Mouse (Mus musculus) erythroblast, embryonic 14.5 days (primary cell): ENCODE measurements around the gene Pold4. TPM values are rescaled to one million over a fixed set of nuclear protein-coding genes. Genes with fewer than 3 reads are reported as not detected.
"Not testable (repeated sequence)": the region's sequence is repeated elsewhere in the genome, so short reads cannot be mapped to it uniquely, and the experiment has no call there.

Source experiments
- H3K27me3 ChIP-seq: 2 replicates; pipeline ENCODE4 v1.6.1; 2012; ENCODE audit warnings: inconsistent platforms; ENCODE audit not compliant: control insufficient read depth
- H3K36me3 ChIP-seq: 2 replicates; pipeline ENCODE4 v1.6.1; 2012; ENCODE audit warnings: mild to moderate bottlenecking, inconsistent platforms; ENCODE audit not compliant: control insufficient read depth
- H3K4me1 ChIP-seq: 2 replicates; pipeline ENCODE4 v1.6.1; 2012; ENCODE audit warnings: inconsistent platforms; ENCODE audit not compliant: control insufficient read depth
- H3K4me3 ChIP-seq: replicated peaks from 2 replicates; pipeline ENCODE3; 2012; ENCODE audit warnings: moderate library complexity, mild to moderate bottlenecking, inconsistent platforms
- H3K9me3 ChIP-seq: 2 replicates; pipeline ENCODE4 v1.6.1; 2012; ENCODE audit warnings: low read length, inconsistent platforms, mixed read lengths; ENCODE audit not compliant: control insufficient read depth
- GATA1 ChIP-seq: IDR thresholded peaks from 2 replicates; pipeline ENCODE4 v1.6.1; 2012; ENCODE audit warnings: low read length, inconsistent platforms, mixed read lengths
- TAL1 ChIP-seq: IDR thresholded peaks from 3 replicates; pipeline ENCODE4 v1.6.1; 2012; ENCODE audit warnings: low read length, inconsistent platforms, mixed read lengths
- polyA plus RNA-seq: library from polyadenylated mRNA; stranded (reverse); fragments of >175 nt; gene quantifications from 2 replicates; pipeline ENCODE4 v1.2.3, GENCODE M21; 2012

Pold4 gene
- polyA plus RNA-seq, 1 experiment = 0.49 TPM

- Histone ChIP-seq H3K4me1 (peaks cover 35% of the 10 kb centered on the region), H3K36me3 (no peaks in the 10 kb centered on the region), H3K9me3 (no peaks in the 10 kb centered on the region), H3K27me3 (peaks cover 4% of the 10 kb centered on the region; the same call in 1 of the 2 replicates), H3K4me3 (no peak overlapping the region)
- TF ChIP-seq GATA1 = no peak
- no peak for TF ChIP-seq TAL1
These were observed 2.8 kb downstream of the Pold4 start for GRCm38 (mm10) chr19:4234548-4234947.

DNA sequence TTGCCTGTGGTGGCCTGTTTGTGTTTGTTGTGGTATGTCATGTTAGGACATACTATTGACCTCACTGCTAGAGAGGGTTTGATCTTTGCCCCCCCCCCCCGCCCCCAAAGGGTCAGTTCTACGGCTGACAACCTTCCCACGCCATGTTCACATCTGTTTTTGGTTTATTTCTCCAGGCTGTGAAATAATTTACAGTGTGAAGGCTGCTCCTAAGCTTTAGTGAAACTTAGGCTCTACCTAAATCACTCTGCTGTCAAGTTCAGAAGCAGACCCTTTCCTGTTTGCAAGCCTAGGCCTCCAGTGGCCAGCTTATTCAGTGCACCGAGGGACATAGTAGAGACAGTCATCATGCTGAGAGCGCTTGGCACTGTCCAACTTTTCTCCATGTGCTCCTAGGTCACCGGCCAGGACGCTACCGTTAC is 8.6 kb downstream of the Pold4 start:
- H3K4me3 ChIP-seq = no peak overlapping the region
- H3K4me1 ChIP-seq = no peaks in the 10 kb centered on the region; the same call in 1 of the 2 replicates
- TF ChIP-seq GATA1 = no peak
- no peak for TF ChIP-seq TAL1
- no peaks in the 10 kb centered on the region for H3K9me3 ChIP-seq
- peaks cover 6% of the 10 kb centered on the region for H3K27me3 ChIP-seq
- H3K36me3 ChIP-seq = no peaks in the 10 kb centered on the region

DNA sequence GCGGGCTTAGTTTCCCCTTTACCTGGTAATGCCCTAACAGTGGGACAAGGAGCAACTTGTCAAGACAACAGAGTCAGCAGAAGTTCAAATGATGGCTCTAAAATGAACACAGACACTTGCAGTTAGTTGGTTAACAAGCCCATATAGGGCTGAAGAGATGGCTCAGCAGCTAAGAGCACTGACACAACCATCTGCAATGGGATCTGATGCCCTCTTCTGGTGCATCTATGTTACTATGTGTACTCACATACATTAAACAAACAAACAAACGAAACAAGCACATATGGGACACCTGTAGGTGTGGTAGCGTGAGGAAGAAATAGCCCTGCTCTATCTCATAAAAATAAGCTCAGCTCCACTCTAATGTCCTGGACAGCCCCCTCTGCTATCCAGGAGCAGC is 10.7 kb downstream of the Pold4 start:
- H3K4me1 ChIP-seq = no peaks in the 10 kb centered on the region; the same call in 1 of the 2 replicates
- H3K27me3 ChIP-seq = peaks cover 6% of the 10 kb centered on the region
- H3K36me3 ChIP-seq = no peaks in the 10 kb centered on the region
- no peak overlapping the region for H3K4me3 ChIP-seq
- TF ChIP-seq TAL1 = no peak
- TF ChIP-seq GATA1 = no peak
- H3K9me3 ChIP-seq = no peaks in the 10 kb centered on the region

DNA sequence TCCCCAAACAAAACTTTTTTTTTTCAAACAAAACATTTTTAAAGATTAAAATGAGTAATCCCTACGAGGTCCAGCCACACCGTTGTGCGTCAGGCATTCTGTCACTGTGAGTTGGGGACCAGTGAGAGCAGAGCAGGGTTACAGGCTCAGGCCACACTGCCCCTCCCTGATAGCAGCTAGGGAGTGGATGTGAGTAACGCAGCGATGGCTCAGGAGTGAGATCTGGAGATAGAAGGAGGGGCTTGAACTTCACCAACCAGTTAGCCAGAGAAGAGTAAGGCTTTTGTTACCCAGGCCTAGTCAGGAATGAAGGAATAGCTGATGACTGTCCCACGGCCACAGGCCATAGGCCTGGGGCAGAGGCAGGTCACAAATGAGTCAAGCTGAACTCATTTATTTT is 13.1 kb downstream of the Pold4 start:
- Histone ChIP-seq H3K9me3 (no peaks in the 10 kb centered on the region), H3K4me1 (no peaks in the 10 kb centered on the region; the same call in 1 of the 2 replicates), H3K36me3 (no peaks in the 10 kb centered on the region), H3K4me3 (no peak overlapping the region), H3K27me3 (peaks cover 13% of the 10 kb centered on the region)
- no peak for TF ChIP-seq GATA1
- TF ChIP-seq TAL1 = no peak

GRCm38 (mm10) chr19:4247010-4247409 is 15.3 kb downstream of the Pold4 start:
- Histone ChIP-seq H3K4me1 (no peaks in the 10 kb centered on the region; the same call in 1 of the 2 replicates), H3K9me3 (no peaks in the 10 kb centered on the region), H3K4me3 (no peak overlapping the region), H3K27me3 (peaks cover 16% of the 10 kb centered on the region), H3K36me3 (no peaks in the 10 kb centered on the region)
- no peak for TF ChIP-seq TAL1
- no peak for TF ChIP-seq GATA1

DNA sequence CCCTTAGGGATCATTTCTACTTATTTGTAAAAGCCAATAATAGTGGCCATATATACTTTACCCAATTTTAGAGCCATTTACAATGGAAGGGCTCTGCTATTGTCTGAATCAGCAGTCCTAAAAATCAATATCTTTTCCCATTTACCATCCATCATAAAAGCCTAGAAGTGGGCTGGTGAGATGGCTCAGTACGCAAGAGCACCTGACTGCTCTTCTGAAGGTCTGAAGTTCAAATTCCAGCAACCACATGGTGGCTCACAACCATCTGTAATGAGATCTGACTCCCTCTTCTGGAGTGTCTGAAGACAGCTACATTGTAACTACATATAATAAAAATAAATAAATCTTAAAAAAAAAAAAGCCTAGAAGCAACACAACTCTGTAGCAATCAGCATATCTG is 17.0 kb downstream of the Pold4 start:
- not testable (repeated sequence) for H3K9me3 ChIP-seq, H3K4me3 ChIP-seq, H3K36me3 ChIP-seq, H3K4me1 ChIP-seq
- H3K27me3 ChIP-seq = peaks cover 11% of the 10 kb centered on the region

- Histone ChIP-seq H3K4me1 (peaks cover 18% of the 10 kb centered on the region), H3K27me3 (peaks cover 9% of the 10 kb centered on the region; the same call in 1 of the 2 replicates), H3K36me3 (no peaks in the 10 kb centered on the region), H3K4me3 (no peak overlapping the region), H3K9me3 (peaks cover 3% of the 10 kb centered on the region)
- no peak for TF ChIP-seq GATA1
- no peak for TF ChIP-seq TAL1
These were observed 22.5 kb downstream of the Pold4 start for GRCm38 (mm10) chr19:4254230-4254629.

- Histone ChIP-seq H3K9me3 (peaks cover 3% of the 10 kb centered on the region), H3K36me3 (no peaks in the 10 kb centered on the region), H3K4me3 (no peak overlapping the region), H3K4me1 (peaks cover 18% of the 10 kb centered on the region), H3K27me3 (peaks cover 4% of the 10 kb centered on the region; the same call in 1 of the 2 replicates)
- TF ChIP-seq GATA1 (no peak), TAL1 (no peak)
These were observed 24.0 kb downstream of the Pold4 start for GRCm38 (mm10) chr19:4255583-4256162.

DNA sequence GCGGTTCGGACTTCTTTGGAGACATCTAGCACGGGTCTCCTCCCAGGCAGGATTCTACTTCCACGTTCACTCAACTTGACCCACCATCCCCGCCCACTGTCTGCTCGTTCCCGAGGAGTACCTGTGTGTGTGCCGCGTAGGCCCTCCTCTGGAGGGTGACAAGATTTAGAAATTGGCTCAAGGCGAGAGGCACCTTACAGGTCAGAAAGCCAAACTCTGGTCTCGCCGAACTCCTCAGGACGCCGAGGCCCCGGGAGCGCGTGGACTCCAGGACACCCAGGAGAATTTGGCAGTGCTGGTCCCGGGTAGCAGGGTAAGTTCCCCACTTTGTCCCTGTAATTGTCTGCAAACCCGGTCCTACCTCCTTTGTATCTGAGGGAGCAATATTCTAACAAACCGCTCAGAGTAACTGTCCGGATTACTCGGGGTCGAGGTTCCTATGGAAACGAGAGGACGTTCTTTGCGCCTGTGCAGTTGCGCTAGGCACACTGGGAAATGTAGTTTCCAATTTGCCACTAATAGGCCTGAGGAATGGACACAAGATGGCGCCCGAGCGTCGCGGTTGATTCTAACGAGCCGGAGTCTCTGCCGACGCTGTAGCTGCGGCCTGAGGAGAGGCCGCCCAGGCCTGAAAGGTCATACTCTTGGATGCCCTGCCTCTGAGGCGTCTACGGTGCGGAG is 25.7 kb downstream of the Pold4 start:
- TF ChIP-seq GATA1 = no peak
- TF ChIP-seq TAL1 = no peak
- Histone ChIP-seq H3K4me1 (peaks cover 18% of the 10 kb centered on the region), H3K9me3 (peaks cover 3% of the 10 kb centered on the region), H3K27me3 (peaks cover 4% of the 10 kb centered on the region; the same call in 1 of the 2 replicates), H3K4me3 (peak overlapping the region; percentile 71), H3K36me3 (no peaks in the 10 kb centered on the region)

DNA sequence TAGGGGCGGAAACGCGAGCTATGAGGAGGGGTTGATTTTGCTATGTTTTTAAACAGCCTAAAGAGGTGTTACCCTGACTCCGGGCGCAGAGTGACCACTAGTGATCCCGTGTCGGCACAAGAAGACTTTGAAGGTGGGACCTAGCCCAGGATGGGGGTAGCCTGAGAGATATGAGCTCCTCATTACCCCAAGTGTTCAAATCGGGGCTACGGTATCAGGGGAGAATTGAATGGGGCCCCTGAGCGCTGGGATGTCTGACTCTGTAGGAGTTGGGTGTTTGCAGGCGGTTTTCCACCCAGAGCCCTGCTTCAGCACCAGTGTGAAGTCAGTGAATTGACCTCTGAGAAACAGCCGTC is 26.2 kb downstream of the Pold4 start:
- Histone ChIP-seq H3K27me3 (peaks cover 4% of the 10 kb centered on the region; the same call in 1 of the 2 replicates), H3K36me3 (no peaks in the 10 kb centered on the region), H3K4me1 (peaks cover 18% of the 10 kb centered on the region), H3K9me3 (peaks cover 3% of the 10 kb centered on the region), H3K4me3 (peak overlapping the region; percentile 71)
- TF ChIP-seq TAL1 (no peak), GATA1 (no peak)
